Mouse (Mus musculus) MEL (cell line): ENCODE data around the gene Elp5.

Experiments
- BHLHE40 ChIP-seq: IDR thresholded peaks from 2 replicates; pipeline ENCODE4 v1.6.1; 2012; ENCODE audit warnings: low read depth, mild to moderate bottlenecking, inconsistent platforms, low read length, improper control_type of control experiment, borderline replicate concordance
- CTCF ChIP-seq, 3 experiments: IDR thresholded peaks in 2 of 3; conservative IDR thresholded peaks in 1 of 3; 2 replicates each; pipeline ENCODE4 v1.5.1; 2011 to 2012; ENCODE audit warnings: low read length in 3 of 3, low read depth in 2 of 3, mild to moderate bottlenecking in 2 of 3, improper control_type of control experiment in 1 of 3, inconsistent platforms in 1 of 3, mixed read lengths in 1 of 3, moderate library complexity in 1 of 3; ENCODE audit not compliant: control insufficient read depth in 1 of 3, insufficient read depth in 1 of 3, poor library complexity in 1 of 3, severe bottlenecking in 1 of 3
- MEF2A ChIP-seq: IDR thresholded peaks from 2 replicates; pipeline ENCODE4 v1.6.1; 2014; ENCODE audit warnings: low read depth, mild to moderate bottlenecking, inconsistent platforms, low read length, improper control_type of control experiment; ENCODE audit not compliant: poor library complexity, insufficient replicate concordance, severe bottlenecking; ENCODE audit errors: extremely low read depth
- POLR2A ChIP-seq, 2 experiments: IDR thresholded peaks; 2 replicates each; pipeline ENCODE4 v1.6.1; 2011 to 2012; ENCODE audit warnings: low read length in 2 of 2, mild to moderate bottlenecking in 2 of 2, control low read depth in 1 of 2, improper control_type of control experiment in 1 of 2, low read depth in 1 of 2, moderate library complexity in 1 of 2; ENCODE audit not compliant: control insufficient read depth in 1 of 2, insufficient read depth in 1 of 2, poor library complexity in 1 of 2
- POLR2AphosphoS2 ChIP-seq: IDR thresholded peaks from 2 replicates; pipeline ENCODE4 v1.6.1; 2011; ENCODE audit warnings: low read length, improper control_type of control experiment
- ZC3H11A ChIP-seq: IDR thresholded peaks from 2 replicates; pipeline ENCODE4 v1.6.1; 2012; ENCODE audit warnings: low read depth, mild to moderate bottlenecking, inconsistent platforms, low read length, improper control_type of control experiment
- ZKSCAN1 ChIP-seq: IDR thresholded peaks from 2 replicates; pipeline ENCODE4 v1.6.1; 2012; ENCODE audit warnings: low read depth, mild to moderate bottlenecking, inconsistent platforms, low read length, improper control_type of control experiment, moderate library complexity

GRCm38 (mm10) chr11:69970775-69971174, 11.5 kb downstream of the Elp5 start:
- TF ChIP-seq POLR2A (IDR thresholded peaks at IDR 0.05; ENCODE audit: control insufficient read depth in 1 of 2, insufficient read depth in 1 of 2, low read depth in 1 of 2, low read length in 2 of 2, poor library complexity in 1 of 2) = no peak
- no peak for TF ChIP-seq ZKSCAN1
- no peak for TF ChIP-seq BHLHE40
- TF ChIP-seq MEF2A = no peak
- no peak for TF ChIP-seq ZC3H11A
- TF ChIP-seq POLR2AphosphoS2 = no peak
- TF ChIP-seq CTCF (IDR thresholded peaks at IDR 0.05 in 2 of 3, conservative IDR thresholded peaks at IDR 0.05 in 1 of 3; ENCODE audit: control insufficient read depth in 1 of 3, insufficient read depth in 1 of 3, low read depth in 2 of 3, low read length in 3 of 3, poor library complexity in 1 of 3, severe bottlenecking in 1 of 3) = no peak
